Mouse (Mus musculus) cerebellum, adult 2 months (tissue): Measurements from ENCODE around the gene Gfra1. TPM values are rescaled to one million over a fixed set of nuclear protein-coding genes. Genes with fewer than 3 reads are reported as not detected.

Source experiments
- DNase-seq, 2 experiments: peaks; one replicate each; pipeline ENCODE4 v3.0.0; 2021
- H3K27ac ChIP-seq: fragments of 200-500 bp; 2 replicates; pipeline ENCODE4 v1.5.1; 2012; ENCODE audit warnings: low read length, control low read depth, inconsistent platforms; ENCODE audit not compliant: insufficient read depth
- H3K27me3 ChIP-seq: fragments of 200-500 bp; 2 replicates; pipeline ENCODE4 v1.6.1; 2012; ENCODE audit warnings: inconsistent platforms, mild to moderate bottlenecking, low read length, moderate library complexity; ENCODE audit not compliant: control insufficient read depth, insufficient read depth
- H3K4me1 ChIP-seq: fragments of 200-500 bp; 2 replicates; pipeline ENCODE4 v1.6.1; 2011; ENCODE audit warnings: low read length; ENCODE audit not compliant: control insufficient read depth, insufficient read depth
- H3K4me3 ChIP-seq: fragments of 200-500 bp; replicated peaks from 2 replicates; pipeline ENCODE3; 2011; ENCODE audit warnings: mild to moderate bottlenecking, low read depth, low read length, control low read depth; ENCODE audit not compliant: insufficient read depth
- CTCF ChIP-seq: fragments of 200-500 bp; IDR thresholded peaks from 2 replicates; pipeline ENCODE4 v1.5.1; 2011; ENCODE audit warnings: low read depth, mild to moderate bottlenecking, control low read depth, low read length, moderate library complexity, borderline replicate concordance; ENCODE audit not compliant: insufficient read depth
- POLR2A ChIP-seq: fragments of 200-500 bp; IDR thresholded peaks from 2 replicates; pipeline ENCODE4 v1.6.1; 2011; ENCODE audit warnings: low read length, control low read depth, borderline replicate concordance; ENCODE audit not compliant: insufficient read depth
- WGBS: fragments of 180-500 bp; shearing (Covaris S2); methylation state at CpG from one replicate; pipeline ENCODE4 v1.1.7; 2018; 5-methylcytosine and 5-hydroxymethylcytosine counted together
- polyA plus RNA-seq: library from polyadenylated mRNA; depleted of rRNA; stranded (reverse); fragments of >200 nt; gene quantifications from 2 replicates; pipeline ENCODE4 v1.2.3, GENCODE M21; 2012; rRNA removed

The Gfra1 gene
- 11.9 and 14.1 TPM in 2 replicates for polyA plus RNA-seq

DNA sequence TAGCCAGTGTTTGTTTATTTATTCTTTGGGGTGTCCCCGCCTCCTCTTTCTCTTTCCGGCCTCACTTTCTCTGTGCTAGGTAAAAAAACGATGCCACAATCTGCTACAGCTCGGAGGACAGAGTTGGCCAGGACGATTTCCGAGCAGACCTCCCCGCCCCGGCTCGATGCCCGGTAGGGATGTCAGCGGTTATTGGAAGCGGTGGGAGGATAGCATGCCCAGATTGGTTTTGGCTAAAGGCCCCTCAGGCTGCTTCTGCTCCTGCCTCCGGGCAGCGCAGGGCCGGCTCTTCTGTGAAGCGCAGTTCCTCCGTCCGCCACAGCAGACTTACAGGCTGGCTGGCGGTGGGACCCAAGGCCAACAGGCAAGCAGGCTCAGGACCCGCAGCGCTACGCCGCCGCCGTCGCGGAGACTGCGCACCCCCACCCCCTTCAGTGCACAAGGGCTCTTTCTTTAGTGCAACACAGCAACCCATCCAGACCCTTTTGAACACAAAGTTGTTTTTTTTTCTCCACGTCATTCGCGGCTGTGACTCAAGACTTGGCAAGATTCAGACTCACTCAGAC is at the start of gene Gfra1:
Gfra1 (minus strand) TSS at position 414 of the 566 bp plus-strand sequence.
- H3K27me3 ChIP-seq = peaks cover 2% of the 10 kb centered on the region; the same call in 1 of the 2 replicates
- WGBS = under 1% methylated on average over 31 of the region's 31 CpGs
- TF ChIP-seq POLR2A = no peak
- TF ChIP-seq CTCF = 0 out of 2 replicates have a peak, but pooled peaks have one; percentile 12
- peak; percentile 32 to 38 for DNase-seq
- H3K27ac ChIP-seq = no peak within 1 kb of the TSS
- H3K4me1 ChIP-seq = peaks cover 12% of the 10 kb centered on the region; the same call in 1 of the 2 replicates
- H3K4me3 ChIP-seq = peak within 1 kb of the TSS; percentile 17

DNA sequence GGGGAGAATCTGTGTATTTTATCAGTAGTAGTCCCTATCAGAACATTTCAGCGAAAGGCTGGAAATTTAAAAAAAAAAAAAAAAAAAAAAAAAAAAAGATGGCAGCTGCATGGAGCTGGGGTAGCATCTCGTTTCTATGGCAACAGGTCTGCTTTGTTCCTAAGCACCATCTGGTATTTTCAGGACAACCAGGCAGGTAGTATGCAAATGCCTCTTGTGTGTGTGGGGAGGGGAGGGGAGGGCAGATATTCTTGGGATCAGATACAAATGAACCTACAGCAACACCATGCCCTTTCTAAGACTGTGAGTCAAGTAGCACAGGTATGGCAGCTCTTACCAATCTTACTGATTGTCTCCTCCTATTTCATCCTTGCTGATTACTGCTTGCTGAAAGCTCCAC is 44.3 kb upstream of the Gfra1 start:
- Histone ChIP-seq H3K27ac (no peak overlapping the region), H3K4me1 (no peaks in the 10 kb centered on the region), H3K27me3 (no peaks in the 10 kb centered on the region), H3K4me3 (no peak overlapping the region)
- 54% methylated on average over 2 of the region's 2 CpGs for WGBS
- TF ChIP-seq POLR2A (no peak), CTCF (no peak)
- DNase-seq = no peak

DNA sequence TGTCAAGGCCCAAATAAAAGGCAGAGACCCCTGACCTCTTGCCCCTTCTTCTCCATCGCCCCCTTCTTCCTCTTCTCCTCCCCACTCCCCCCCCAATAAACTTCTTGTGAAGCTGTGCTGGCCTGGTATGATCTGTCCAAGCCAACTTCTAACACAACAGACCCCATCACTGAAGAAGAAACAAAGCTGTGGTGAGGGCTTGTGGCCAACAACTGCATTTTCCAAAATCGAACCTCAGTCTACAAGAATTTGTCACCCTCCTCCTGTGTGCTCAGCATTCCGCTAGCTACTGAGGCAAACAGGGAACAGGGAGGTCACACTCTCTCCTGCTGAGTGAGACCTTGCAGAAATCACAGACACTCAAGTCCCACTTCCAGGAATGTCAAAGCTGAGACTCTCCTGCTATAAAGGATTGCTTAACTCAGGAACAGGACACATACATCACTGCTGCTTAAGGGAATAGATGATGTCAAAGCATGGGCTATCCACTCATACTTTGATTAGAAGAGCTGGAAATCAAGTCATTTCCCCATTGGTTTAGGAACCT is 43.8 kb upstream of the Gfra1 start:
- no peak for TF ChIP-seq POLR2A
- TF ChIP-seq CTCF = no peak
- no peak for DNase-seq
- H3K4me1 ChIP-seq = no peaks in the 10 kb centered on the region
- no peak overlapping the region for H3K27ac ChIP-seq
- no peaks in the 10 kb centered on the region for H3K27me3 ChIP-seq
- 52% methylated on average over 3 of the region's 3 CpGs for WGBS
- no peak overlapping the region for H3K4me3 ChIP-seq

DNA sequence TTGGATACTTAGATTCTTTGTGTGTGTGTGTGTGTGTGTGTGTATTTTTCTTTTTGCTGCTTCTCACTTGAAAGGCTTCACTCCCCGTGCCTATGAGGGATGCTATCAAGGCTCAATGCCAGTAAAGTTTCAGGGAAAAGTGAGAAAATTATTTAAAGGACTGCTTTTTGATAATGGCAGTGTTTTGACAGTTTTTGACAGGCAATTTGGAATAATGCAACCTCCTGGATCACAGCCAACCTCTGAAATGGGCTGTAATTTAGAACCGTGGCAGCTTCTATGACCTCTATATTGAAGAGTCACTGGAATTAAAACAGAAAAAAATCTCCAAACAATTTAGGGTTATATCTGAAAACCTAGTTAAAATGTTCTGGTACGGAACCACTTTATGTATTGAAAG is 41.4 kb upstream of the Gfra1 start:
- no peak overlapping the region for H3K4me3 ChIP-seq
- WGBS = 53% methylated on average over 3 of the region's 3 CpGs
- H3K27ac ChIP-seq = no peak overlapping the region
- DNase-seq = no peak
- TF ChIP-seq POLR2A = no peak
- no peak for TF ChIP-seq CTCF
- no peaks in the 10 kb centered on the region for H3K27me3 ChIP-seq
- no peaks in the 10 kb centered on the region for H3K4me1 ChIP-seq

DNA sequence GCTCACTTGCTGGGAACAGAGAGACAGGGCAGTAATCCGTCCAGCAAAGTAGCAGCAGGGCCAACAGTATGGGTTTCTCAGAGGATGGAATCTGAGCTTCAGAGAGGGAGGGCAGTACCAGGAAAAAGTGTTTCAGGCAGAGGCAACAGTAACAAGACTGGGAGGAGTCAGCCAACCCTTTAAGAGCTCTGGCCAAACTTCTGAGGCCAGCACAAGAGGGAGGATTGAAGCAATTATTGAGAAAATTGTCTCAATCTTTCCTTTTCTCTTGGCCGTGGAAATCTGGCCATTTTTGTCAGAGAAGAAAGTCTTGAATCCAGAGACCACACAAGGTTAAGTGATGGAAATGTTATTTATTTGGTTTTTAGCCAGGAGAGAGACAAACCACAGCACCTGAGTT is 31.0 kb upstream of the Gfra1 start:
- Histone ChIP-seq H3K27ac (no peak overlapping the region), H3K4me3 (no peak overlapping the region), H3K4me1 (no peaks in the 10 kb centered on the region), H3K27me3 (no peaks in the 10 kb centered on the region)
- TF ChIP-seq CTCF = no peak
- TF ChIP-seq POLR2A = no peak
- DNase-seq = no peak
- 54% methylated on average over 2 of the region's 2 CpGs for WGBS

DNA sequence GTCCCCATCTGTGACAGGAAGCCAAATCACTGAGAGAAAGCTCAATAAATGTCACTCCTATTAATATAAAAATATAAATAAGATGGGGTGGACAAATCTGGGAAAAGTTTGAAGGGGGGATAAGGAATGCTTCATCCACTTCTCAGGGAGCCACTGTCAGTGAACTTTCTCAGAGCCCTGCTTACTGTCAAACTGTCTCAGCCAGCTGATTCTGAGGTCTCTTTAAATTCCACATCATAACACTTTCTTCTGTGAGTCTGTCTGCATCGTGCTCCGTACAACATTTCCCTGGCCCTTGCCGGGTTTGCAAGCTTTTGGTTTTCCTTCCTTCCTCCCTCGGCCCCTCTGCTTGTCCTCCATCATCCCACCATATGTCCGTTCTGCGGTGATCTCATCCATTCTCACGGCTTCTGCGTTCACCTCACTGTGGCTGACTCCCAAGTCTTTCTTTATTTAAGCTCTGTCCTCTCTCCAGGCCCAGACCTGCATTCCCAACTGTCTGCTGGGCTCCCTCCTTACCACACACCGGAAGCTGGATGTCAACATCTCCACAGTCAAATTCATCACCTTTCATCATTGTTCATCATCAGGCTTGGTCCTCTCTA is 26.8 kb upstream of the Gfra1 start:
- no peak for DNase-seq

DNA sequence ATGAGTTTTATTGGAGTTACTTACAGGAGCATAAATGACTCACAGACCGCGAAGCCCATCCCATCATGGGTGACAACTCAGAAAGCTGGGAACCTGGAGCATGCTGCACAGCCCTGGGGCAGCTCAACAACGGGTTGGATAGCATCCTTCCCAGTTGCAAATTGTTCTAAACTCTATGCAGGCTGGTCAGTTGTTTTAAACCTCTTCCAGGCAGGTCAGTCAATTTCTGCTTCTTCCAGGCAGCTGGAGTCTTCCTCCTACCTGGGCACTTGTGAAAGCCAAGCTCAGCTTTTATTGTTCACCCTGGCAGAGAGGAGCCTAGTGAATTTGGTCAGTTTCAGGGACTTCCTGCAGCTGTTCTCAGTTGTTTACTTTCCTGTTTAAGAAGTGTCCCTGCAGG is 18.5 kb upstream of the Gfra1 start:
- TF ChIP-seq POLR2A = no peak
- TF ChIP-seq CTCF = no peak
- no peak overlapping the region for H3K27ac ChIP-seq
- no peaks in the 10 kb centered on the region for H3K4me1 ChIP-seq
- H3K27me3 ChIP-seq = no peaks in the 10 kb centered on the region
- no peak for DNase-seq
- no peak overlapping the region for H3K4me3 ChIP-seq
- 85% methylated on average over 3 of the region's 3 CpGs for WGBS

More for the DNA sequence above, 26.8 kb upstream of the Gfra1 start:
- no peaks in the 10 kb centered on the region for H3K27me3 ChIP-seq
- H3K4me3 ChIP-seq = no peak overlapping the region
- TF ChIP-seq POLR2A (no peak), CTCF (no peak)
- 57% methylated on average over 9 of the region's 9 CpGs for WGBS
- no peak overlapping the region for H3K27ac ChIP-seq
- H3K4me1 ChIP-seq = no peaks in the 10 kb centered on the region

DNA sequence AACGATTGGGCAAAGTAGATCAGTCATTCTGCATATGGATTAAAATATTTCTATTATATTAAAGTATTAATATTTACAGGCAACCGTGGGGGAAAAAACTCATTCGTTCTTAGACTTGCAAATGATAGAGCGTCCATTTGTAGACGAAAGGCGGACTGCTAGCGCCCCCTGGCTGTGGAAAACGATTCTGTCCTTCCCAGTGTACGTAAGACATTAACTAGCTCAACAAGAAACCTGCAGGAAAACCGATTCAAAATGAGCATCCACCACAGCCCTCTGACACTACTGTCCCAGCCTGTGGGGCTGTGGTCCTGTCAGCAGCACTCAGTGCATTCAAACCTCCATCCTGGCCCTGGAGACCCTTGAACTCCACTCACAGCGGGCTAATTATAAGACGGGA is 13.7 kb upstream of the Gfra1 start:
- DNase-seq = peak; percentile 56 to 78
- no peaks in the 10 kb centered on the region for H3K27me3 ChIP-seq
- no peak overlapping the region for H3K27ac ChIP-seq
- TF ChIP-seq CTCF (peak; percentile 87), POLR2A (no peak)
- 11% methylated on average over 12 of the region's 12 CpGs for WGBS
- no peak overlapping the region for H3K4me3 ChIP-seq
- no peaks in the 10 kb centered on the region for H3K4me1 ChIP-seq
